Mouse (Mus musculus) G1E-ER4 (cell line): Measurements from ENCODE around the gene Lcn8. TPM values are rescaled to one million over a fixed set of nuclear protein-coding genes. Genes with fewer than 3 reads are reported as not detected.

Source experiments
- GATA1 ChIP-seq: IDR thresholded peaks from one replicate; pipeline ENCODE4 v1.8.0; 2012; ENCODE audit warnings: low read length, inconsistent platforms
- polyA plus RNA-seq: library from polyadenylated mRNA; stranded (reverse); fragments of >175 nt; gene quantifications from 2 replicates; pipeline ENCODE4 v1.2.3, GENCODE M21; 2012

The Lcn8 gene
- not detected in 2 replicates for polyA plus RNA-seq

DNA sequence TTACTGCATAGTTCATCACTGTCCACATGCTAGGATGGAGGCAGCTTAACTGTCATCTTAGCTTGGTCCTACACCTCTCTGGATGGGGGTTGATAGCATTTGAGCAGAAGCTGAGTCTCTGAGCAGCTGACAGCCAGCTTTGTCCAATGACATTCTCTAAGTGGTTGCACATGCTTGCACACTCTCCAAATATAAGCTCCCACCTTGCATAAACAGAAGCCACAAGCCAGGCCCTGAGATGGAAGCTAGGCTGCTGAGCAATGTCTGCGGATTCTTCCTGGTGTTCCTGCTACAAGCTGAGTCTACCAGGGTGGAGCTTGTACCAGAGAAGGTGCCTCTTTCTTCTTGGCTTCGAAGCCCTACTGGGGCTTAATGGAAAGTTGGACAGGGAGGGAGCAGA is at the start of gene Lcn8:
Gene Lcn8, plus strand, starts transcription at position 219 of the 400 bp plus-strand sequence.
- no peak for TF ChIP-seq GATA1

DNA sequence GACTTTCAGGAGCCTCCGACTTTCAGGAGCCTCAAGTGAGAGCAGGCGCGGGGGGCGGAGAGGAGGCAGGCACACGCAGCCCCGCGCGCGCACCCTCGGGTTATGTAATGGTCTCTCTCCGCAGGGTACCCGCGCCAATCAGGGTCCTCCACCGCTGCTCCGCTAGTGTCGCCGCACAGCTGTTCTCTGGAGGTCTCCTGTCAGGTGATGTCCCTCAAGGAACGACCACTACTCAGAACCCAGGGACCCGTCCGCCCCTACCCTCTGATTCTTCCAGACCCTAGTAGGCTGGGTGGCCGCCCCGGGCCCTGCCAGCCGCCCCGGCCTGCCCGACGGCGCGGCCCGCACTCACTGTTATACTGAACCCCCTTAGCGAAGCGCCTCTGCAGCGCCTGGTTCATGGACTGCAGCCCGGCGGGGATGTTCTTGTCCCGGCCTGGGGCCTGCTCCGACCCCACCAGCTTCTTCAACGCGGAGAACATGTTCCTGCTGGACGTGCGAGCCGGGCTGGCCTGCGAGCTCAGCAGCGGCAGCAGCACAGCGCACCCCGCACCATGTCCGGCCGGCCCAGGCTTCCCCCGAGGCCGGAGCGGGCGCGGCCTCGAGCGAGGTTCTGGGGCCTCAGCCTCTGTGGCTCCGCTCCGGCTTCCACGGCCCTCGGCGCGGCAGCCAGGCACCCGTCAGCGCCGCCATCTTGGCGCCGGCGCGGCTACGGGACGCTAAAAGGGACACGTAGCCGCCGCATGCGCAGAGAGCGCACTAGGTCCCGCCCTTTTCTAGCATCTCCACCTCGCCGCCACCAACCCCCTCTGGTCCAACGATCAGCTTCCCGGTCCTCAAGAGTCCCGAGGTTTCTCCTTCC is 44.9 kb upstream of the Lcn8 start, which contains the start of gene Rabl6:
Gene Rabl6, minus strand, starts transcription at position 761 of the 862 bp plus-strand sequence.
- TF ChIP-seq GATA1, result no peak

DNA sequence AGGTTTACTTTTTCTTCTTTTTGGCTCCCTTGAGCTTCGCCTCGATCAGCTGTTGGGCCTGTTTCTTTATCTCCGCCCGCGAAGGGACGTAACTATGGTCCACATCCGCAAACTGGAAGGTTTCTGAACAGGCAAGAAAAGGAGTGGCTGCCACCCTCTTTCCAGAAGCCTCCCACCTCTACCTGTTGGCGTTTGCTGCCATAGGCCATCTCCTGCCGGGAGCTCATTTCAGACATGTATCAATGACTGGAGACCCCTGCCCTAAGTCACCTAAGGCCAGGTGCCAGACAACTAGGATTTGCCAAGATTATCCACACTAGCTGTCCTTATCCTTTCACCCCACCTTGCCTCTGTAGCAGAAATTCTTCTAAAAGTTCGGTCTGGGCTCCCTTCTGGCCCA is 44.2 kb upstream of the Lcn8 start:
- no peak for TF ChIP-seq GATA1

DNA sequence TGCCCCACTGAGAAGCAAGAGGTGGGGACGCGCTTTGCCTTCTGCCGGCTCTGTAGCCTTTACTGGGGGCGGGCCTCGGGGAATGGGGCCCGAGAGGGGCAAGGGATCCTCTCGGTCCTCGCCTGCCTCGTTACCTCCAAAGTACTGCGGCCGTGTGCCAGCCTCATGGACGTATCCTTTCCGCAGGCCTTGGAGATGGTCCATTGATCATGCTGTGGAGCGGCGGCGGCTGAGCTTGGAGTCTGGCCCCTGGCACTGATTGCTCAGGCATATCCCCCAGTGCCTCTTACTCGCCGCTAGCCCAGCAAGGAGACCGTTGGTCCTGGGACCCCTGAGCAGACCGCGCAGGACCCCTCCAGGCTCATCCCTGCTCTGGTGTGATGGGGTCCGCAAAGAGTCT is 36.5 kb upstream of the Lcn8 start:
- TF ChIP-seq GATA1, result no peak

DNA sequence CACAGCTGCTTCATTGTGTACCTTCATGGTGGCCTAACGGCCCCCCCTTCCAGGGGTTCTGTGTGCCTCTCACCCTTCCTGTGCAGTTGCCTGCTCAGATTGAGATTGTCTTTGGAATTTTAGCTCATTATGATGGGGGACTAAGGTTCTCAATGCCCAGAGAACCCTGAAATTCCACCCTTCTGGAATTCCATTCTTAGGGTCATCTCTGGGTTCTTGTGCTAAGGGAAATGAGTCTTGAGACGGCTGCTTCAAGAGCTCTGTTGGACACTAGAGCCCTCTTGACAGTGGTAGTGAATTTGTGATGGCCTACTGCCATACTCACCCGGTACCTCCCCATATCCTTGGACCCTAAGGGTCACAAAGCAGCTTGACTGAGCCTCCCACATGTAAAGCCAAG is 35.3 kb upstream of the Lcn8 start, which contains the start of gene Ccdc183:
Gene Ccdc183, minus strand, starts transcription at position 101 of the 400 bp plus-strand sequence.
- TF ChIP-seq GATA1, result no peak

DNA sequence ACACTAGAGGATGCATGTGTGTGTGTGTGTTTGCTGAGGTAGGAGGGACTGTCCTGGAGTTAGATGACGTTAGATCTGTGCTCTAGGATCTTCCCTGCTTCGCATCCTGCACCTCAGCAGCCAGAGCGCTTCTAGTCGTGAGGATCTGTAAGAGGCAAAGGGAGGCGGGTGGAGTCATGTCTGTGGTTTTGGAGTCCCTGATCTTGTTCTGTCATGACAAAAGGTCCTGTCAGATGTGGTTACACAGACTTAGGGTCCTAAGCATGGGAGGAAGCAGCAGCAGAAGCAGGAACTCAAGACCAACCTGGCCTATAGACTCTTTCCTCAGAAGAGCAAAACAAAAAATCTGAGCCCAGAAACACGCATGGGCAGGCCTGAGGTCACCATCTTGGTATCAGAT is 32.5 kb upstream of the Lcn8 start:
- TF ChIP-seq GATA1, result no peak

DNA sequence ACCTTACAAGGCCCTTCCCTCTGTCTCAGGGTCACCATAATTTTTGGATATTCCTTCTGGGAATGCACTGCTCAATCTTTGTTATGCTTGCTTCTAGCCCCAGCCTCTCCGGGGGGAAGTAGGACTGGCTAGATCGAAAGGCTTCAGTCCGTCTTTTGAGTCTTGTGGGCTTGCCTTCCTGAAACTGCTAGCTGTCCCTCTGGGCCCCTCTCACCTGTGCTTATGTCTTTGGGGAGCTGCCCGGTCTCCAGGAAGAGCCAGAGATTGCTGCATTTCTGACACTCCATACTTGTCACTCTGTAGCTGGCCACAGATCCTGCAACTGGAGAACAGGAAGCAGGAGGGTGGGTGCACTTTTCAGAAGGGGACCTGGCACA is 32.1 kb upstream of the Lcn8 start:
- TF ChIP-seq GATA1, result no peak

DNA sequence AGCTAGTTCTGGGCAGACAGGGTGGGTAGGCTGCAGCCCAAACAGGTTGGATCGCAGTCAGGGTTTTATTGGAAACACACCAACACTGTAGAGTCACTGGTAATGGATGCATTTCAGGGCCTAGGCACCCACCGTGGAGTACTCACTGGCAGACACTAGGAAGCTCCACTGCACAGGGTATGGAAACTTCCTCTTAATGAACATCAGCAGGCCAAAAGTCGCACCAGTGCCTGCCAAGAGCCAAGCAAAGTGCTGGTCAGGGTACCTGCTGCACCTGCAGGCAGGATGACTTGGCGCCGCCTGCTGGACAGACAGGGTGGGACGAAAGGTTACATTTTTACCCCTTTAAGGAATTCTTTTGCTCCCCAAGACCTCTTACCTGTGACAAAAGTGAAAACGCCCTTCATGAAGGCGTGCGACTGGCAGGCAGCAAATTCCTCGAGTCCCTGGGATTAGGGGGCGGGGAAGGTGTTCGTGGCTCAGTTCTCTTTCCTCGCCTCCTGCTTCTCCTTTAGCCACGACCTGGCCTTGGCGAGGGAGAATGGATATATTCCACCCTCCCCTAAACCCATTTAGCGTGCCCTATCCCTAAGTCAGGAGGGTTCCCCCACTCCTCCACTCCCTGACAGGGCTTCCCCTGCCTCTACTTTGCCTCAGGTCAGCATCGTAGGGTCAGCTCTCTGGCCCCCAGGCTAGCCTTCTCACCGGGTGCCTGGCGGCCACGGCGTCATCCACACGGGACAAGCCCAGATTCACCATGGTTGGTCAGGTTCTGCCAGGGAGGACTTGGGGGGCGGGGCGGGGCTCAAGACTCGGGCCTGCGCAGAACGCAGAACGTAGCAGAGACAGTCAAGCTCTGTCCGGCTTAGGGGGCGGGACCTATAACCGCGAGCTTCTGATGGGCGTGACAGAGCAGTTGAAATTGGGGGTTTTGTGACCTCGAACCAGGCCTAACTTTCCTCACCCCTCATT is 31.4 kb upstream of the Lcn8 start, which contains the start of gene Tmem141:
Gene Tmem141, minus strand, starts transcription at position 777 of the 972 bp plus-strand sequence.
- no peak for TF ChIP-seq GATA1

DNA sequence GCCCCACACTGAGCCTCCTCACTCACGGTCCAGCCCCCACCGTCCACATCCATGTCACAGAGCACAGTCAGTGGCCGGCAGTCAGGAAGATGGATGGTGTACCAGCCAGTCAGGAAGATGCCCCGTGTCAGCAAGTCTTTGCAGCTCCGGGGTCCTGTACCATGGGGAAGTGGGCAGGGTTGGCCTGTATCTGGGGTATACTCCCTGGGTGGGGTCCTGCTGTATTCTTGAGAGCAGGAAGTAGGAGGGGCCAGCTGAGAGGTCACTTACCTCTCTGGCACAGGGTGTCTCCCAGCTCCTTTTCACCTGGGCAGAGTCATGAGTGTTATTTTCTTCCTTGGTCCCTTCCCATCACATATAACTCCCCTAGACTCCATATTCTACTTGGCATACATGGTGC is 26.9 kb upstream of the Lcn8 start:
- no peak for TF ChIP-seq GATA1

DNA sequence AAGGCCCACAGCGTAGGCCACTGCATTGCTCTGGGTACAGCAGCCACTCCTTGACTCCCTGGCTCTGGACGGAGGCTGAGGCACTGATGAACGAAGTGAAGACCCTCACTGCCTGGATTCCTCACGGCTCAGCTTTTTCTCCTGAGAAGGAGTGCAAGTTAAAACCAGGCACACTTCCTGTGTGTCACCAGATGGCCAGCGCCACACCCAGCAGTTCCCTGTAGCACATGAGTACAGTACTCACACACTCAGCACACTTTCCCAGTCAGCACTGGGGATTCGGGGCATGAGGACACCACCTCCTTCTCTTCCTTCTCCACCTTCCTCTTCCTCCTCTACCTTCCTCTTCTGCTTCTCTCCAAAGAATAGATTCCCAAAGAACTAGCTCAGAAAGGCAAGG is 25.1 kb upstream of the Lcn8 start, which contains the start of gene Fcna:
Gene Fcna, minus strand, starts transcription at position 220 of the 400 bp plus-strand sequence.
- TF ChIP-seq GATA1, result no peak

DNA sequence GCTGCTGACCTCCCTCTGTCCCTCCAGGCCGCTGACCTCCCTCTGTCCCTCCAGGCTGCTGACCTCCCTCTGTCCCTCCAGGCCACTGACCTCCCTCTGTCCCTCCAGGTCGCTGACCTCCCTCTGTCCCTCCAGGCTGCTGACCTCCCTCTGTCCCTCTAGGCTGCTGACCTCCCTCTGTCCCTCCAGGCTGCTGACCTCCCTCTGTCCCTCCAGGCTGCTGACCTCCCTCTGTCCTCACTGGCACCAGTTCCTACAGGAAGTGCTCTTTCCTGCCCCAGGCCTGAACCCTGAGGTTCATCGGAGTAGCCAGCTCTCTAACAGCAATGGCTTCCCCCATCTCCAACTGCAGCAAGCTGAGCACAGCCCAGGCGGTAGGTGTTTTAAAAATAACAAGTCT is 24.2 kb upstream of the Lcn8 start:
- no peak for TF ChIP-seq GATA1

DNA sequence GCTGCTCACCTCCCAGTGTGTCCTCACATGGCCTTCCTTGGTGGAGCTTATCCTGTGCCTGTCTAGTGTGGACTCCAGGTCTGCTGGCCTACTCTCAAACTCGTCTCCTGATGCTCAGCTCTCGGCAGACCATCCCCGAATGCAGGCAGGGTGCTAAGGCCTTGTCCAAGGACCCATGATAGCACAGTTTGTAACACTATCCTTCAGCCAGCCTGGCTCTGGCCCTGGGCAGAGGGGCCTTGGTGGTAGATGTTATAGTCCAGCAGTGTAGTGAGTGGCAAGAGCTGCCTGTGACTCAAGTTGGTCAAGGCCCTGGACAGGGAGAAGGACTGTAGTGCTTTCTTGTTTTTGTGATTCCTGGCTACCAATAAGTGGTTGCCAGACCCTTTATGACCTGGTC is 19.3 kb upstream of the Lcn8 start:
- TF ChIP-seq GATA1, result no peak

DNA sequence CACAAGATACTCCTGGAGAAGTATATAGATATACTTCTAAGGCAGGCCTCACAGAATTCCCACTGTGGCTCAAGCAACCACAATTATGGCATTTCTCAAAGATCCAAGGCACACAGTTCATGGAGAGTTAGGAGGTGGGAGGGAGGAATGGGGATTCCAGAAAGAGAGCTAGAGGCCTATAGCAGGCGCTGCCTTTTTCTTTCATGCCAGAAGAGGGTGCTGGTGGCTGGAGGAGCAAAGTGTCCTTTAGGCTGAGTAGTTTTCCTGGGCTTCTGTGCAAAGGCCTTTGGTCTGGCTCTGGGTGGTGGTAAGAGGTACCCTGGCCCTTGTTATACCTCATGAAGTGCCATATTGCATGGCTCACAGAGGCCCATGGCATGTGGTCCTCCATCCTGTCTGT is 18.9 kb upstream of the Lcn8 start:
- TF ChIP-seq GATA1, result no peak

DNA sequence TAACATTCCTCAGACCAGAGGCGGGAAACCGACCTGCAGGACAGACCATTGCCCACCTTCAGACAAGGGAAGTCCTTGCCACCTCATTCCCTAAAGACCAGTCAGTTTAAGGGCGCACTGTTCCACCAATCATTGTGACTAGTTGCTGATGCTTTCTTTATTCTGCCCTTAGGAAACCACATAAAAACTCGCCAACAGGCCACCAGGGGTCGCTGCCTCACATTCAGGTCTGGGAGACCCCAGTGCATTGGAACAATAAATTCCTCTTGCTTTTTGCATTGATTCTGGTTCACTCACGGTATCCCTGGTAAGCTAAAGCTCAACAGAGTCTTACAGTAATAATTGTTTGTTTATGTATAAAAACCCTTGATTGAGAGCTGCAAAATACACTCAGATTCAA is 13.0 kb upstream of the Lcn8 start:
- no peak for TF ChIP-seq GATA1

DNA sequence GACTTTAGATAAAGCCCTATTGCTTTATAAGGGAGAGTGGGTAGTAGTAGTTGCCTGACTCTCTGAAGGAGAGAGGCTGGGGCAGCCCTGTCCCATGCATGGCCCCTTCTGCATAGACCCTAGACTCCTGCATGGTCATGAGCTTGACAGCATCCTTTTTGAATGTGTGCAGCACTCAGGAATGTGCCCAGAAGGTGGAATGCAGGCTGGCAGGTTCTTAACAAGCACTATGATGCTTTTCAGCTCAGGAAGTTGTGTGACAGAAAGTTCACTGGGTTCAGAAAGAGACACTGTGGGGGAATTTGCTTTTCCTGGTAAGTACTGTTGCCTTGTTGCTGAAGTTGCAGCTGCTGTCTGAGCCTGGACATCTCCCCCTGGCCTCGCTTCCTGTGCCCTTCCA is 1.6 kb downstream of the Lcn8 start:
- TF ChIP-seq GATA1, result no peak

DNA sequence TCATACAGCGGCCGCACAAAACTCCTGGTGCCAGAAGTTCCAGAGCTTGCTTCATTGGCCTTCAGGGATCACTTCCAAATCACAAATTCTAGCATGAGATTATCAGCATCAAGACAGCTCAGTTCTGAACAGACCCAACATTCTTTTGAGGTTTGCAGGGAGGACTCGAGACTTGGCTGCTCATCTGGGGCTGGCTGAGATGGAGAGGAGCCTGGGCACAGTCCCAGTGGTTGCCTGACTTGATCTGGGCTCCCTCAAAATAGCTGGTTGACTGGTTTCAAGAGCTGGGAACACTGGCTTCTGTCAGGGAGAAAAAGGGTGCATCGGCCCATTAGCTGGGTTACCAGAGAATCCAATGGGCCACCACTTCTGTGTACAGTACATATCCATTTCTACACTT is 3.8 kb downstream of the Lcn8 start:
- TF ChIP-seq GATA1, result no peak
